Mouse (Mus musculus) neural tube, embryonic 15.5 days (tissue): ENCODE results near the gene Mrpl42. TPM values are rescaled to one million over a fixed set of nuclear protein-coding genes. Genes with fewer than 3 reads are reported as not detected.

Experiments
- ATAC-seq: fragments of 200-750 bp; cut with Nextera tagmentation; 2 replicates; pipeline ENCODE4 v1.8.0; 2017; ENCODE audit warnings: mild to moderate bottlenecking, moderate TSS enrichment, moderate library complexity; ENCODE audit not compliant: low FRiP score
- H3K27ac ChIP-seq: fragments of 300-500 bp; sonication (generic); replicated peaks from 2 replicates; pipeline ENCODE4 v1.5.1; 2015; ENCODE audit warnings: mild to moderate bottlenecking, inconsistent platforms
- H3K27me3 ChIP-seq: fragments of 300-500 bp; sonication (generic); replicated peaks from 2 replicates; pipeline ENCODE4 v1.6.1; 2015; ENCODE audit warnings: inconsistent platforms
- H3K36me3 ChIP-seq: fragments of 300-500 bp; sonication (generic); 2 replicates; pipeline ENCODE4 v1.6.1; 2015; ENCODE audit warnings: inconsistent platforms
- H3K4me1 ChIP-seq: fragments of 300-500 bp; sonication (generic); 2 replicates; pipeline ENCODE4 v1.6.1; 2015; ENCODE audit warnings: inconsistent platforms
- H3K4me2 ChIP-seq: fragments of 300-500 bp; sonication (generic); 2 replicates; pipeline ENCODE4 v1.6.1; 2015; ENCODE audit warnings: inconsistent platforms, mild to moderate bottlenecking, moderate library complexity
- H3K4me3 ChIP-seq: fragments of 300-500 bp; sonication (generic); replicated peaks from 2 replicates; pipeline ENCODE4 v1.5.1; 2015; ENCODE audit warnings: mild to moderate bottlenecking, inconsistent platforms
- H3K9ac ChIP-seq: fragments of 300-500 bp; sonication (generic); replicated peaks from 2 replicates; pipeline ENCODE4 v1.6.1; 2015; ENCODE audit warnings: mild to moderate bottlenecking, inconsistent platforms
- H3K9me3 ChIP-seq: fragments of 300-500 bp; sonication (generic); replicated peaks from 2 replicates; pipeline ENCODE4 v1.6.1; 2016; ENCODE audit warnings: inconsistent platforms
- WGBS: fragments of 180-500 bp; shearing (Covaris S2); methylation state at CpG from one replicate; pipeline ENCODE4 v1.1.7; 2015; ENCODE audit warnings: mixed read lengths; 5-methylcytosine and 5-hydroxymethylcytosine counted together
- polyA plus RNA-seq: library from polyadenylated mRNA; unstranded; fragments of >200 nt; fragmentation: Nextera tagmentation; extraction: Ambion mirVana; gene quantifications from 2 replicates; pipeline ENCODE4 v1.2.1, GENCODE M21; 2015

Gene Mrpl42
- polyA plus RNA-seq, 1 experiment from 2014 or later: 296 TPM

DNA sequence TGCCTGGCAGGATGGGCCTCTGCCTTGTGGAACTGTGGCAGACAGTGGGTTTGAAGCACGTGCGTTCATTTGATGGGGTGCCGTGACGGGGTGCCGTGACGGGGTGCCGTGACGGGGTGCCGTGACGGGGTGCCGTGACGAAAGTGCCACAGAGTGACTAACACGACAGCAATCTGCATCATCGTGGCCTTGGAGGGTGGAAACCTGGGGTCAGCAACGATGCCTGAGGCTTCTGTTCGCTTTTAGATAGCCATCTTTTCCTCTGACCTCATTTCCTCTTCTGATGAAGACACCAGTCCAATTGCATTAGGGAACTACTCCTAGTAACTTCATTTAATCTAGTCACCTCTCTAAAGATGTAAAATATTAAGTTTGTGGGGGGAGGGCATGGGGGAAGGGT lies 53.8 kb downstream of the Mrpl42 start:
- Histone ChIP-seq H3K27ac (no peak overlapping the region), H3K27me3 (no peaks in the 10 kb centered on the region), H3K9me3 (no peaks in the 10 kb centered on the region), H3K4me1 (no peaks in the 10 kb centered on the region), H3K4me3 (no peak overlapping the region), H3K9ac (no peak overlapping the region), H3K4me2 (no peak overlapping the region), H3K36me3 (no peaks in the 10 kb centered on the region)
- 92% methylated on average over 16 of the region's 16 CpGs for whole genome bisulfite sequencing
- no peak for ATAC-seq

DNA sequence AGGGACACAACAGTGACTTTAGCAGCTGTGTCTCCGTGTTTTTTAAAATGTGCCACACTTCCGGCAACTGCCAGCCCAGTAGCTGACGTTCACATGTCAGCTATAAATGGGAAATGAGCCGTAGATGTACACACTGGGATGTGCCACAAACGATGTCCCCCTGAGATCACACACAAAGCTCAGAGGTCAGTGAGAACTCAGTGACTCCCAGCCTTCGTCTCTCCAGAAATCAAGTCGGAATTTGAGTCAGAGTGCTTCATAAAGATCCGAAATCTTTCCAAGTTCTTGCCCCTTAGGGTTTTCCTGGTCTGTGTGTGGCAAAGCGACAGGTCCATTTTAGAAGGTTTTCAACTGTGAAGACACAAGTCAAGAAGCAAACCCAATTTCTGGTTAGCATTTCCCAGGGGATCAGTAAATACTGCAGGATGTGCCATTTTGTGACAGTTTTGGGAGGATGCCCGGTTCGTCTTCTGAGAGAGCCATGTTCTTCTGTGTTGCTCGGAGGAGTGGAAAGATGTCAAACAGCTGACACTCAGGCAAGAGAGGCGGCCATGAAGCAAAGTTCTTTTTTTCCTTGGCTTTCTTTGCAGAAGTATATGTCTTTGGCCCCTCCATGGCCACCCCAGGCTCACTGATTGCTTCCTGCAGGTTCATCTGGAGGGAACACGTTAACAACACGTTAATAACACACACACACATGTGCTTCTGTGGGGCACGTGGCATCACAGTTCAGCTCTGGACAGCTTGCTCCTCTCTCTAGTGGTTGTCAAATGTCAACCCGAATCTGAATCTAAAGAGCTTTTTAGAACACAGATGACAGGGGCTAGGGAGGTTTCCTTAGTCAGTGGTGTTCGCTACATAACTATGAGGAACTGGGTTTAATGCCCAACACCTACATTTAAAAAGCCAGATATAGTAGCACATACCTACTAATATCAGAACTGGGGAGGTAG lies 56.4 kb downstream of the Mrpl42 start:
- Histone ChIP-seq H3K36me3 (no peaks in the 10 kb centered on the region), H3K9ac (no peak overlapping the region), H3K4me3 (no peak overlapping the region), H3K27ac (no peak overlapping the region), H3K4me1 (no peaks in the 10 kb centered on the region), H3K4me2 (no peak overlapping the region), H3K27me3 (no peaks in the 10 kb centered on the region), H3K9me3 (no peaks in the 10 kb centered on the region)
- no peak for ATAC-seq
- WGBS: 81% methylated on average over 18 of the region's 18 CpGs

DNA sequence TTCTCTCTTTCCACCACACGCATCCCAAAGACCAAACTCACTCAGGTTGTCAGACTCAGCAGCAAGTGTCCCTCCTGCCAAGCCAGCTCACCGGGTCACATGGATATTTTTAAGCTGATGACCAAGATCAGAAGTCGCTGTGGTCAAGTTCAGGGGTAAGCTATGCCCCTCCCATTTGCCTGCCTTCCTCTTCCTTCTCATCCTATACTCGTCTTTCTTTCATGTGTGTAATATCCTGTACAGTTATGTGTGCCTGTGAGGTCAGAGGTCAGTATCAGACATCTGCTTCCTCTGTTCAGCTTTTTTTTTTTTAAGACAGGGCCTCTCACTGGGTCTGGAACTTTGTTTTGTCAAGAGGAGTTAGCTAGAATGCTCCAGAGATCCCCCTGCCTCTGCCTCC lies 59.4 kb downstream of the Mrpl42 start:
- Histone ChIP-seq H3K27ac (no peak overlapping the region), H3K9me3 (no peaks in the 10 kb centered on the region), H3K9ac (no peak overlapping the region), H3K36me3 (no peaks in the 10 kb centered on the region), H3K4me3 (no peak overlapping the region), H3K4me2 (no peak overlapping the region), H3K27me3 (no peaks in the 10 kb centered on the region), H3K4me1 (no peaks in the 10 kb centered on the region)
- 84% methylated on average over 4 of the region's 4 CpGs for WGBS
- no peak for ATAC-seq

DNA sequence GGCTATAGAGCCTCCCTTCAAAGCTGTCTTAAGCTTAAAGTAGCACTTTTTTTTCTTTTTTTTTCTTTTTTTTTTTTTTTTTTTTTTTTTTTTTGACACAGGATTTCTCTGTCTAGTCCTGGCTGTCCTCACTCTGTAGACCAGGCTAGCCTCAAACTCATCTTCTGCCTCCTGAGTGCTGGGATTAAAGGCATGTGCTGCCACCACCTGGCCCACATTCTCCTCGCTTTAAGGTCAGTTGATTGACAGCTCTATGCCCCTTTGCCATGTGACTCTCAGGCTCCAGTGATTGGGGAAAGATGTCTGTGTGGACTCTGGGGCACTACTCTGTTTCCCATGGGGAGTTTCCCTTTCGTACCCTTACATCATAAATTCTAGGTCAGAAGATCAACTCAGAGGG lies 61.2 kb downstream of the Mrpl42 start:
- 71% methylated on average over 2 of the region's 2 CpGs for WGBS
- H3K36me3 ChIP-seq: no peaks in the 10 kb centered on the region

DNA sequence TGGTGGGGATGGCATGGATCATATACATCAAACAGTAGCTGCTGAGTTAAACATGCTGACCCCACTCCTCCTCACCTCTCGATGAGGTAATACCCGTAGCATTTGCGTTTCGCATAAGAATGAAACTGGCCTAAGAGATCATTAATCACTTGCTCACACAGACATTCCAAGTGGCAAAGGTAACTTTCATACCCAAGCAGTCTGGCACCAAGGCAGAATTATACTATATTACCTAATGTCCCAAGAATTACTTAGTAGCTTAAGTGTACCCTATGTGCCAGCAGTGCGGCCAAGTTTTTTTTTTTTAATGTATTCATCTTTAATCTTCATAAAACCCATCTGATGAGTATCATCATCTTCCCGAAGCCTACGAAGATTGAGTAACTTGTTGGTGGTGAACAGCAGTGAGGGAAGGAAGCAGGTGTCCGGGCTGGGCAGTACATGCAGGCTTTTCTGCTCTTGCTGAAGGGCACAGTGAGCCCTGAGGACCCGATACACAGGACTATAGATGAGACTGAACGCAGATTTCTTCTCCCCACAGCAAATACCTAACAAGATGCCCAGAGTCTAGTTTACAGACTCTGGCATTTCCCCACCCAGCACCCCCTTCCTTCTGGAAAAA lies 61.9 kb downstream of the Mrpl42 start:
- H3K27me3 ChIP-seq: no peaks in the 10 kb centered on the region
- H3K9me3 ChIP-seq: no peaks in the 10 kb centered on the region
- H3K4me2 ChIP-seq: no peak overlapping the region
- WGBS: 90% methylated on average over 10 of the region's 10 CpGs
- H3K27ac ChIP-seq: no peak overlapping the region
- H3K4me3 ChIP-seq: no peak overlapping the region
- no peaks in the 10 kb centered on the region for H3K36me3 ChIP-seq
- H3K4me1 ChIP-seq: no peaks in the 10 kb centered on the region
- no peak for ATAC-seq
- H3K9ac ChIP-seq: no peak overlapping the region

More for the DNA sequence above, 61.2 kb downstream of the Mrpl42 start:
- Histone ChIP-seq H3K4me1 (no peaks in the 10 kb centered on the region), H3K4me2 (no peak overlapping the region), H3K4me3 (no peak overlapping the region), H3K9me3 (no peaks in the 10 kb centered on the region), H3K9ac (no peak overlapping the region), H3K27me3 (no peaks in the 10 kb centered on the region), H3K27ac (no peak overlapping the region)
- no peak for ATAC-seq

DNA sequence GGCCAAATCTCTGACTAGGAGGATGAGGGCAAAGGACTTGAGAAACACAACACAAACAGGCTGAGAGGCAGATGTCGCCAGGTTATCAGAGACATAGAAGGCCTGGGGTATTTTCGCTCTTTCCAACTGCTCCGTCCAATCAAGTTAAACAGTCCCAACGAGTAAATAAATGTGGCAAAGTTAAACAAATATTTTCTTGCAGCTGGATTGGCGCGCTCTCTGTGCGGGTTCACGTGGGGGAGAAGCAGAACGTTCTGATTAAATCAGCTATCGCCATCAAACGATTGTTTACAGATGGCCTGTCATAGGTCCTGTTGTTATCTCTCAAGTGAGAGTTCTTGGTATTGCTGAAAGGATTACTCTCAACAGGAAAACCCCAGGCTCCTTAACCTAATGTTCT lies 62.8 kb downstream of the Mrpl42 start:
- no peaks in the 10 kb centered on the region for H3K36me3 ChIP-seq
- 80% methylated on average over 11 of the region's 11 CpGs for WGBS
- H3K4me3 ChIP-seq: no peak overlapping the region
- no peaks in the 10 kb centered on the region for H3K9me3 ChIP-seq
- ATAC-seq: no peak
- no peak overlapping the region for H3K4me2 ChIP-seq
- H3K4me1 ChIP-seq: no peaks in the 10 kb centered on the region
- no peak overlapping the region for H3K27ac ChIP-seq
- no peaks in the 10 kb centered on the region for H3K27me3 ChIP-seq
- no peak overlapping the region for H3K9ac ChIP-seq

Other genes with a start within 250 kb of the Mrpl42 start
- gene Cradd, start 177.8 kb downstream of the Mrpl42 start, polyA plus RNA-seq: 8.2 and 9.8 TPM in 2 replicates
- 106 and 126 TPM in 2 replicates for gene Socs2, start 84.8 kb downstream of the Mrpl42 start, polyA plus RNA-seq
- gene Ube2n, start 13.2 kb upstream of the Mrpl42 start, polyA plus RNA-seq: 358 and 359 TPM in 2 replicates
- 73.5 and 75.5 TPM in 2 replicates for gene Nudt4, start 62.2 kb upstream of the Mrpl42 start, polyA plus RNA-seq
- not detected in 2 replicates for gene Anapc15-ps, start 171.5 kb upstream of the Mrpl42 start, polyA plus RNA-seq